Mouse (Mus musculus): ENCODE results near the gene Cntn2. TPM values are rescaled to one million over a fixed set of nuclear protein-coding genes. Genes with fewer than 3 reads are reported as not detected.
A peak's percentile ranks its signal among the peaks of the same experiment; 100 is the strongest.

The Cntn2 gene
- polyA plus RNA-seq, 1 experiment from 2014 or later: 0.02 TPM

GRCm38 (mm10) chr1:132511521-132511920 lies 31.5 kb downstream of the Cntn2 start:
- TF ChIP-seq CTCF (IDR thresholded peaks at IDR 0.05) (no peak), EP300 (IDR thresholded peaks at IDR 0.05) (no peak)
- H3K4me2 ChIP-seq (replicated peaks; ENCODE audit: low read depth, low read length): no peak overlapping the region
- H3K4me1 ChIP-seq (ENCODE audit: insufficient read depth, low read depth, low read length): peaks cover 3% of the 10 kb centered on the region; the same call in 1 of the 2 replicates
- peaks cover 12% of the 10 kb centered on the region for H3K36me3 ChIP-seq (ENCODE audit: insufficient read depth, low read length)
- H3K4me3 ChIP-seq (ENCODE audit: low read depth, low read length): no peak overlapping the region
- peak; percentile 35; the same call in 1 of the 2 replicates for ATAC-seq
- DNase-seq (ENCODE audit: low spot score): peak; percentile 22
- no peaks in the 10 kb centered on the region for H3K27me3 ChIP-seq (replicated peaks; ENCODE audit: insufficient read depth, low read length)
- no peaks in the 10 kb centered on the region for H3K9me3 ChIP-seq (ENCODE audit: low read length)
- 30% methylated on average over 8 of the region's 8 CpGs for WGBS
- no peak overlapping the region for H3K27ac ChIP-seq (ENCODE audit: low read length)
- H3K9ac ChIP-seq (replicated peaks; ENCODE audit: low read depth): no peak overlapping the region

GRCm38 (mm10) chr1:132509771-132510170 lies 33.3 kb downstream of the Cntn2 start:
- no peak overlapping the region for H3K27ac ChIP-seq (ENCODE audit: low read length)
- H3K27me3 ChIP-seq (replicated peaks; ENCODE audit: insufficient read depth, low read length): no peaks in the 10 kb centered on the region
- H3K4me2 ChIP-seq (replicated peaks; ENCODE audit: low read depth, low read length): no peak overlapping the region
- ATAC-seq (no peak), DNase-seq (ENCODE audit: low spot score) (no peak)
- no peaks in the 10 kb centered on the region for H3K9me3 ChIP-seq (ENCODE audit: low read length)
- peaks cover 3% of the 10 kb centered on the region; the same call in 1 of the 2 replicates for H3K4me1 ChIP-seq (ENCODE audit: insufficient read depth, low read depth, low read length)
- H3K36me3 ChIP-seq (ENCODE audit: insufficient read depth, low read length): peaks cover 17% of the 10 kb centered on the region
- 77% methylated on average over 5 of the region's 5 CpGs for WGBS
- TF ChIP-seq CTCF (IDR thresholded peaks at IDR 0.05): no peak
- TF ChIP-seq EP300 (IDR thresholded peaks at IDR 0.05): no peak
- no peak overlapping the region for H3K4me3 ChIP-seq (ENCODE audit: low read depth, low read length)
- H3K9ac ChIP-seq (replicated peaks; ENCODE audit: low read depth): no peak overlapping the region

- H3K4me3 ChIP-seq (ENCODE audit: low read depth, low read length): no peak overlapping the region
- no peaks in the 10 kb centered on the region for H3K9me3 ChIP-seq (ENCODE audit: low read length)
- no peak for ATAC-seq
- TF ChIP-seq CTCF (IDR thresholded peaks at IDR 0.05) (no peak), EP300 (IDR thresholded peaks at IDR 0.05) (no peak)
- H3K27ac ChIP-seq (ENCODE audit: low read length): no peak overlapping the region
- no peak for DNase-seq (ENCODE audit: low spot score)
- H3K4me2 ChIP-seq (replicated peaks; ENCODE audit: low read depth, low read length): no peak overlapping the region
- no peak overlapping the region for H3K9ac ChIP-seq (replicated peaks; ENCODE audit: low read depth)
- H3K27me3 ChIP-seq (replicated peaks; ENCODE audit: insufficient read depth, low read length): no peaks in the 10 kb centered on the region
- H3K36me3 ChIP-seq (ENCODE audit: insufficient read depth, low read length): peaks cover 34% of the 10 kb centered on the region
- WGBS: 92% methylated on average over 7 of the region's 7 CpGs
- H3K4me1 ChIP-seq (ENCODE audit: insufficient read depth, low read depth, low read length): peaks cover 3% of the 10 kb centered on the region; the same call in 1 of the 2 replicates
Measured at GRCm38 (mm10) chr1:132506656-132507055, 36.4 kb downstream of the Cntn2 start.

- WGBS: 91% methylated on average over 7 of the region's 7 CpGs
- TF ChIP-seq EP300 (IDR thresholded peaks at IDR 0.05): no peak
- TF ChIP-seq CTCF (IDR thresholded peaks at IDR 0.05): no peak
Measured at GRCm38 (mm10) chr1:132506058-132506457, 37.0 kb downstream of the Cntn2 start, which contains the start of gene Tmem81. Gene Tmem81, plus strand, starts transcription at chr1:132506230.

GRCm38 (mm10) chr1:132505155-132505554 lies 37.9 kb downstream of the Cntn2 start:
- ATAC-seq (no peak), DNase-seq (ENCODE audit: low spot score) (no peak)
- Histone ChIP-seq H3K4me2 (replicated peaks; ENCODE audit: low read depth, low read length) (no peak overlapping the region), H3K9me3 (ENCODE audit: low read length) (no peaks in the 10 kb centered on the region), H3K27me3 (replicated peaks; ENCODE audit: insufficient read depth, low read length) (no peaks in the 10 kb centered on the region), H3K4me3 (ENCODE audit: low read depth, low read length) (no peak overlapping the region), H3K27ac (ENCODE audit: low read length) (no peak overlapping the region), H3K4me1 (ENCODE audit: insufficient read depth, low read depth, low read length) (no peaks in the 10 kb centered on the region), H3K9ac (replicated peaks; ENCODE audit: low read depth) (no peak overlapping the region), H3K36me3 (ENCODE audit: insufficient read depth, low read length) (peaks cover 42% of the 10 kb centered on the region)
- WGBS: 83% methylated on average over 5 of the region's 5 CpGs
- TF ChIP-seq EP300 (IDR thresholded peaks at IDR 0.05) (no peak), CTCF (IDR thresholded peaks at IDR 0.05) (no peak)

More at GRCm38 (mm10) chr1:132506058-132506457, 37.0 kb downstream of the Cntn2 start, which contains the start of gene Tmem81:
- H3K27me3 ChIP-seq (replicated peaks; ENCODE audit: insufficient read depth, low read length): no peaks in the 10 kb centered on the region
- H3K36me3 ChIP-seq (ENCODE audit: insufficient read depth, low read length): peaks cover 39% of the 10 kb centered on the region
- no peaks in the 10 kb centered on the region for H3K4me1 ChIP-seq (ENCODE audit: insufficient read depth, low read depth, low read length)
- no peak for DNase-seq (ENCODE audit: low spot score)
- no peak for ATAC-seq
- no peak within 1 kb of the TSS for H3K4me2 ChIP-seq (replicated peaks; ENCODE audit: low read depth, low read length)
- H3K9ac ChIP-seq (replicated peaks; ENCODE audit: low read depth): no peak within 1 kb of the TSS
- H3K27ac ChIP-seq (ENCODE audit: low read length): no peak within 1 kb of the TSS
- H3K4me3 ChIP-seq (ENCODE audit: low read depth, low read length): no peak within 1 kb of the TSS
- H3K9me3 ChIP-seq (ENCODE audit: low read length): no peaks in the 10 kb centered on the region

- Histone ChIP-seq H3K9ac (replicated peaks; ENCODE audit: low read depth) (no peak overlapping the region), H3K27ac (ENCODE audit: low read length) (no peak overlapping the region), H3K4me1 (ENCODE audit: insufficient read depth, low read depth, low read length) (no peaks in the 10 kb centered on the region), H3K27me3 (replicated peaks; ENCODE audit: insufficient read depth, low read length) (no peaks in the 10 kb centered on the region), H3K4me2 (replicated peaks; ENCODE audit: low read depth, low read length) (no peak overlapping the region), H3K4me3 (ENCODE audit: low read depth, low read length) (no peak overlapping the region), H3K9me3 (ENCODE audit: low read length) (no peaks in the 10 kb centered on the region), H3K36me3 (ENCODE audit: insufficient read depth, low read length) (peaks cover 49% of the 10 kb centered on the region)
- ATAC-seq (no peak), DNase-seq (ENCODE audit: low spot score) (no peak)
- WGBS: 91% methylated on average over 2 of the region's 2 CpGs
- TF ChIP-seq EP300 (IDR thresholded peaks at IDR 0.05): no peak
- TF ChIP-seq CTCF (IDR thresholded peaks at IDR 0.05): no peak
Measured at GRCm38 (mm10) chr1:132500535-132500934, 42.5 kb downstream of the Cntn2 start.

- peak overlapping the region; percentile 11; the same call in 1 of the 2 replicates for H3K27ac ChIP-seq (ENCODE audit: low read length)
- ATAC-seq (peak; percentile 63), DNase-seq (ENCODE audit: low spot score) (no peak)
Measured at GRCm38 (mm10) chr1:132483759-132484158, 59.3 kb downstream of the Cntn2 start.

More at GRCm38 (mm10) chr1:132483759-132484158, 59.3 kb downstream of the Cntn2 start:
- Histone ChIP-seq H3K4me3 (ENCODE audit: low read depth, low read length) (no peak overlapping the region), H3K4me1 (ENCODE audit: insufficient read depth, low read depth, low read length) (no peaks in the 10 kb centered on the region), H3K4me2 (replicated peaks; ENCODE audit: low read depth, low read length) (no peak overlapping the region), H3K36me3 (ENCODE audit: insufficient read depth, low read length) (no peaks in the 10 kb centered on the region), H3K27me3 (replicated peaks; ENCODE audit: insufficient read depth, low read length) (no peaks in the 10 kb centered on the region), H3K9me3 (ENCODE audit: low read length) (no peaks in the 10 kb centered on the region), H3K9ac (replicated peaks; ENCODE audit: low read depth) (no peak overlapping the region)
- WGBS: 55% methylated on average over 6 of the region's 6 CpGs
- TF ChIP-seq CTCF (IDR thresholded peaks at IDR 0.05): no peak

Data from lung, postnatal 0 days (tissue).